Mouse (Mus musculus) left cerebral cortex, adult 2 months (tissue): ENCODE data around the gene Rbfox1. TPM values are rescaled to one million over a fixed set of nuclear protein-coding genes. Genes with fewer than 3 reads are reported as not detected.

ENCODE experiments used
- DNase-seq, 2 experiments: peaks; one replicate each; pipeline ENCODE4 v3.0.0; 2021 to 2022; ENCODE audit warnings: low spot score in 2 of 2, mixed read lengths in 1 of 2; ENCODE audit errors: extremely low spot score in 1 of 2
- H3K27ac ChIP-seq: fragments of 200-600 bp; 2 replicates; pipeline ENCODE4 v1.8.1; 2022
- H3K4me3 ChIP-seq: fragments of 200-600 bp; 2 replicates; pipeline ENCODE4 v1.8.1; 2022
- CTCF ChIP-seq: fragments of 200-600 bp; IDR thresholded peaks from 2 replicates; pipeline ENCODE4 v1.8.1; 2022; ENCODE audit warnings: antibody characterized with exemption, mild to moderate bottlenecking, moderate library complexity
- intact Hi-C: fragments of 180-260 bp; cut with DNase I; formaldehyde crosslinking; loops from one replicate; pipeline ENCODE4 v1.15.1; 2025
- total RNA-seq, 2 experiments: library from RNA; stranded (reverse); gene quantifications; 2 replicates each; pipeline ENCODE4 v1.2.3; 2021

The Rbfox1 gene
- total RNA-seq, 2 experiments from 2014 or later, result 330 to 336 TPM

DNA sequence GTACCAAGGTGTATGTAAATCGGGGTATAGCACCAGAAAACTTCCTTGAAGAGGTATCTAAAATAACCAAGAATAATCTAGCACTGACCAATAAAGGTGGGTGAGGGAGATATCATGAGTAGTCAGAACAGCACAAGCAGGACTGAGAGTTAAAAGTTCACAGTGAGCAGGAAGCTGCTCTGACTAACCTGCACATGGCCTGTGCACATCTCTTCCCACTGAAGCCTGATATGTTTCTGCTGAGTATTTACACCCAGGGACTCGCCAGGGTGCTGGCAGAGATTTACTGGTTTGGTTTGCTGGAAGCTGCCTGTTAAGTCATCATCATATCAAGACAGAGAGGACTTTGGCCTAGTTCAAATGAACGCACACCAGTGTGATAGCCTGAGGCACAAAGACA lies 1357.3 kb downstream of the Rbfox1 start:
- no peak overlapping the region for H3K4me3 ChIP-seq
- no peak overlapping the region for H3K27ac ChIP-seq
- no peak for DNase-seq
- intact Hi-C loops, result no loop called here
- no peak for TF ChIP-seq CTCF

DNA sequence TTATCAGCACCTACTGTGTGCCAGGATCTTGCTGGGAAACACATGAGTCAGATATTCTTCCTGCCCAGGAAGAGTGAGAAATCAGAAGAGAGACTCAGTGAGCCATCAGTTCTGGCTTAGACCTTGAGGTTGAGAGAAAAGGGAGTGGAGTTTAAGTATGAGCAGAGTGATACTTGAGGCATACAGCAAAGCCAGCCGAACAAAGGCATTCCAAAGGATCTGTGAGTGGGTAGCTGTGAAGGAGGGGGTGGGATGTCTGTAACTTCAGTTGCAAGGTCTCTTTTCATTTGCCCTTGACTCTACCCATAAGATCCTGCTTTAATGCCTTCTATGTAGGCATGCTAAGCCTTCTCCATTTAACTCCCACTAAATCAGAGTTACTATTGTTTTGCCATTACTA lies 1359.2 kb downstream of the Rbfox1 start:
- TF ChIP-seq CTCF, result no peak
- no peak for DNase-seq
- no peak overlapping the region for H3K4me3 ChIP-seq
- intact Hi-C loops, result no loop called here
- H3K27ac ChIP-seq, result no peak overlapping the region

DNA sequence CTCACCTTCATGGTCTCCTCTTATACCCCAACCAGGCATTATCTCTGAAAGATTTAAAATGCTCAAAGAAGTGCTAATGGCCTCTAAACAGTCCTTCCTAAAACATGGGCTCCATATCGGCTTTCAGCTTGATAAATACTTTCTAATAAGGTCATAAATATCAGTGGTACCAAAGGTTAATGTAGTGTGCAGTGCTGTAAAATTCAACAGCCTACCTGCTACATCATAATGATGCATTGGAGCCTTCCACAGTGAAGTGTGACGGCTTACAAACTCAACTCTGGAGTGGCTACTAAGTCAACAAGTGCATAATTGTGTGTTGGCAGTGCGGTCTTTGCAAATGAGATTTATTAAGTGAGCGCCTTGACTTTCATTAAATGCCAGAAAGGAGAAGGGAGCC lies 1366.5 kb downstream of the Rbfox1 start:
- H3K4me3 ChIP-seq, result no peak overlapping the region
- TF ChIP-seq CTCF, result no peak
- no peak for DNase-seq
- H3K27ac ChIP-seq, result no peak overlapping the region
- intact Hi-C loops, result no loop called here

DNA sequence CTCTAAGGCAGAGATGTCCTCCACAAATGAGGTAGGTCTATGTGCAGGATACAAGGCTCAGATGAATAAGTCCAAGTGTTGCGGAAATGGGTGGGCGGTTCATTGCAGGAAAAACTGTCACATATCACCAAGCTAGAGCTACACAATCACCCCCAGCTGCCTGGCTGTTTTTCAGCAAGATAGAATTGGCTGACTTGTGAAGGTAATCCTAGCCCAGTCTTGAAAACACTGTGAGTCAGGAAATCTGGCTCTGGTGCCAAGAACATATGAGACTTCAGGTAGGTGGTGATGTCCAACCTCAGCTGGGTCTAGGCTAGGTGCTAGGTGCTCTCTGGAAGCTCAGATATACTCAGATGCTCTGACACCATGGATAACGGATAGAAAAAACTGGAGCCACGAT lies 1372.2 kb downstream of the Rbfox1 start:
- Histone ChIP-seq H3K4me3 (no peak overlapping the region), H3K27ac (no peak overlapping the region)
- peak; percentile 34 to 47 for DNase-seq
- intact Hi-C loops, result no loop called here
- no peak for TF ChIP-seq CTCF

DNA sequence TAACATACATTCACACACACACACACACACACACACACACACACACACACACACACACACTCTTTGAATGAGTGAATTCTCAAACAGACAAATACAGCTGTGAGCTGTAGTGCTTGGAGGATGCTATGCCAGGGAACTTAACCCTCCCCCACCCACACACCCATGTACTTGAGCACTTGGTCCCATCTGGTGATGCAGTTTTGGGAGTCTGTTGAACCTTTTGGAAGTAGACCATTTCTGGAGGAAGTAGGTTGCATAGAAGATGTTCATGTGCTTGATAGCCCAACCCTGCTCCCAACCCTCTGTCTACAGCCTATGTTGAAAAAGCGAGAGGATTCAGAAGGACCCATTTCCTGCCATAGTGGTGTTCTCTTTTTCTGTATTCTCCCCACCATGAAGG lies 1378.1 kb downstream of the Rbfox1 start:
- Histone ChIP-seq H3K27ac (no peak overlapping the region), H3K4me3 (no peak overlapping the region)
- intact Hi-C loops, result no loop called here
- no peak for DNase-seq
- no peak for TF ChIP-seq CTCF

DNA sequence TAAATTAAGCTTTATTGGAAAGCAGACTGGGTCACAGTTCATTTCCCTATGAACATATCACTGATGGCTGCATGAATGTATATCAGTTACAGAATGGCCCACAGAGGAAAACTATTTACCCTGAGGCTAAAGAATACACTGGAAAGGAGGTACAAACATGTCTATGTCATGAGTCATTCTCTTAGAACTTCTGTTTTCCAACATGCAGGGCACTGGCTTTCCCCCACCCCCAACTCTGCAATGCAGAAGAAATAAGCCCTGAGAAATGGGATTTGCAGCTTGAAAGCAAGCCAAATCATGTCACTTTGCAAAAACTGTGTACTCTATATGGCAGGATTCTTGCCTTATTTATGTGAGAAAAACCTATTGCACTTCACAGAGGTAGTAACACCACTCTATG lies 1380.6 kb downstream of the Rbfox1 start:
- no peak for DNase-seq
- TF ChIP-seq CTCF, result no peak
- intact Hi-C loops, result no loop called here
- H3K27ac ChIP-seq, result no peak overlapping the region; the same call in 1 of the 2 replicates
- no peak overlapping the region for H3K4me3 ChIP-seq

DNA sequence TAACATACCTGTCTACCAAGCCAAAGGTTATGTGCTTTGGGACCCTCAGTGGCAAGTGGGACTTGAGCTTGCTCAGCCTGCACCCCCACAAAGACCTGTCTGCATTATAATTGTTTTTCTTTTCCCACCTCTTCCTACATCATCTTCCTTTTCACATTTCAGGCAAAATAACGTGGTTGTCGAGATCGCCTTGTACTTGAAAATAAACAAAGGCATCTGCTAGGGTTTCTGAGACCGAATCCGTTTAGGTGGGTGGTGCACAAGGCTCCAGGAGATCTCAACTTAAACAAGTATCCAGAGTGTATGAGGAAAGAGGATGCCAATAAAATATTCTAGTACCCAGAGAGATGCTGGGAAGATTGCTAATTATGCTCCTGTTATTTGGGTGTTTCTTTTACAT lies 1390.3 kb downstream of the Rbfox1 start:
- intact Hi-C loops, result loop anchor here (5.0 to 10.0 kb wide), 2 partner anchors 118 to 221 kb away; no protein-coding TSS in a partner anchor
- TF ChIP-seq CTCF, result no peak
- Histone ChIP-seq H3K4me3 (no peak overlapping the region), H3K27ac (no peak overlapping the region)
- DNase-seq, result no peak

DNA sequence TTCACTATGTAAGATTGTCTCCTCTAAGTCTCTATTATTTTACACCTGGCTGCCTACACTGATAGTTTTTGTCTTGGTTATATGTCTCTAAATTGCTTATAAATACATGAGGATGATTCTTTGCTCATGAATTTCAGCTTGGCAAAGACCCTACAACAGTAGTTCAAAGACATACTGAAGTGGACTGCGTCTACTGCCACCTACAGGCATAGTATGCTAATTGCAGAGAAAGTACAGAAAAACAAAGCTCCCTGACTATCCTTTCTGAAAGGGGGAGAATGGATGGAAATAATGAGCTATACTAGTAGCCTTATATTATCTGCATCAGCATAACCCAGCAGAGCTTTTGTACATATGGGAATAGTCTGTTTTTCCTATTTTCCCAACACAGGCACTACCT lies 1390.7 kb downstream of the Rbfox1 start:
- H3K27ac ChIP-seq, result no peak overlapping the region
- intact Hi-C loops, result loop anchor here (5.0 to 10.0 kb wide), 2 partner anchors 119 to 221 kb away; no protein-coding TSS in a partner anchor
- no peak overlapping the region for H3K4me3 ChIP-seq
- TF ChIP-seq CTCF, result peak; percentile 72
- DNase-seq, result no peak

DNA sequence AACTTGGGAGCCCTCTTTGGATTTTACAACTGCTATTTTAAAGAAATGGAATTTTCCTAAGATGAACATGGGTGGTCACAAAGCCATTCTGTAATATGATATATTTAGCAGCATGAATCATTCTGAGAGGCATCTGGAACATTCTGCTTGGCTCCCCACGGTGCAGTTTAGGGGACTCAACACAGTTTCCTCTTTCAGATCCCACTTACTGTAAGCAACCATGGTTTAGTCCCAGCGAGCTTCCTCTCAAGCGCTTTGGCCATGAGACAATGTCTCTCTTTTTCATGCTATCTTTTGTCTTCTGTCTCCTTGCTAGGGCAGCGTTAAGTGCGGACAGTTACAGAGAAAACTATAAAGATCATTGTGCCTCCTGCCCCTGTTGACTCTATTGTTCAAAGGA lies 1394.4 kb downstream of the Rbfox1 start:
- intact Hi-C loops, result loop anchor here (5.0 to 10.0 kb wide), 2 partner anchors 122 to 225 kb away; no protein-coding TSS in a partner anchor
- no peak for TF ChIP-seq CTCF
- Histone ChIP-seq H3K27ac (peak overlapping the region; percentile 61), H3K4me3 (no peak overlapping the region)
- peak in 1 of 2 experiments; percentile 22 for DNase-seq

DNA sequence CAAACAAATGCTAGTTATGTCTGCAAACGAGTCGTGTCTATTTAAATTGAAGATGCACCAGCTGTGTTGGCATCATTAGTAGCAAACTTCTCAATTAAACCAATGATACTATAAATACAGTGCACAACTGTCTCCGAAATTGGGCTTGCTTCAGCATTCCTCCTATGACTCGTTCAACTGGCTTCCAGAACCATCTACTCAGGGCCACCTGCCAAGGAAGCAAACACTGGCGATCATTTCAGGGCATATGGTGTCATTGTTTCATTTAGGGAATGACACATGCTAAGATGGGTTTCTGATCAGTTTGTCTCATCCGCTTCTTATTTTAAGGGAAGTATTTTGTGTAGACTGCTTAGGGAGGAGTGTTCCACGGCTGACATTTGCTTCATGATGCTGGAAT lies 1397.1 kb downstream of the Rbfox1 start:
- intact Hi-C loops, result no loop called here

DNA sequence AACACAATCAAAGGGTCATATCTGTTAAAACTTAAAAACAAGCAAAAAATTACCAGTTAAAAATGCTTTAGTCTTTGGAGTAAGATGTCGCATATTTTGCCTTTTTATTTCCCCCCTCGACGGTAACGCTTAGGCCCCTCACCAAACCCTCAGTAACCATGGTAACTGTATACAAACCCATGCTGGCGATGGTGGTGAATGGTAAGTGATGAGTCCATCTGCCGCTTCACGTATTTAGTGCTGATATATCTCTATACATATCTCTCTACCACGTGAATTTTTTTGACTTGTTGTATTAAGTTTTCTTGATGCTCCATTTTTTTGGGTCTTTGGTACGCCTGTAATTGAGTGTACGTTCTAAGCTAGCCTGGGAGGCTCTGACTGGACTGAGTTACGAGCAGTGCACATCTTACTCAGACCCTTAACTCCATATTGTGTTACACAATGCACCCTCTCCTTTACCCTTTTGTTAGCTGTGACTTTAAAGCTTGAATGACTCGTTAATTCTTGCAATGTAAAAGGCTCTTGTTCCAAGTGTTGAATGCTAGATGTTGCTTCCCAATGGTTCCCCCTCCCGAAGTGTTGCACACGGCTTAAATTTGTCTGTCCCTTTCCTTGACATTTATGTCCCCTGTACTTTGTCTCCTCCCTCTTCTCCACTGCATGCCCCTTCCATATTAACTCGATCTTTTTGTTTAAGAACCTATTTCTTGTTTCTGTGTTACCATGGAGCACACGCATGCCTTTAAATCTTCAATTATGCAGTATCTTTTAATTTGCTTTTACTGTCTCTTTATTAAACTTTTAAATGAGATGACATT lies 1408.0 kb downstream of the Rbfox1 start:
- intact Hi-C loops, result no loop called here
- no peak for TF ChIP-seq CTCF
- no peak for DNase-seq
- H3K4me3 ChIP-seq, result no peak overlapping the region
- no peak overlapping the region for H3K27ac ChIP-seq

More for the DNA sequence above, 1397.1 kb downstream of the Rbfox1 start:
- no peak for TF ChIP-seq CTCF
- peak; percentile 33 to 49 for DNase-seq
- no peak overlapping the region for H3K4me3 ChIP-seq
- peak overlapping the region; percentile 38; the same call in 1 of the 2 replicates for H3K27ac ChIP-seq

DNA sequence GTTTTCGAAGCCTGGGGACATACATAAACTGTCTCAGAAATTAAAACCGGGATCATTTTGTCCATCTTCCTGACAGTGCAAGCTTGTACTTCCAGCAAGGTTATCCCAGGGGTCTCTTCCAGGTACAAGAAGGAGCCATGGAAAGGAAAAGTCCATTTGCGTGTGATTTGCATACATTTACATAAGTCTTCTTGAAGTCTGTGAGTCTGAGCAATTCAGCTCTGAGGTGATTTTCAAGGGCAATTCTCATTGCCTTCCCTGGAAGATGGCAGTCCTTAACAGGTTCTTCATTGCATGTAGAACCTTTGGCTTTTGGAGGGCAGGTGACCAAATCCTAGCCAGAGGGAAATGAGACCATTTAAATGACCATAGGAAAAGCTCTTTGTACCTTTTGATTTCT lies 1417.3 kb downstream of the Rbfox1 start:
- Histone ChIP-seq H3K4me3 (no peak overlapping the region), H3K27ac (no peak overlapping the region)
- TF ChIP-seq CTCF, result no peak
- no peak for DNase-seq
- intact Hi-C loops, result no loop called here

DNA sequence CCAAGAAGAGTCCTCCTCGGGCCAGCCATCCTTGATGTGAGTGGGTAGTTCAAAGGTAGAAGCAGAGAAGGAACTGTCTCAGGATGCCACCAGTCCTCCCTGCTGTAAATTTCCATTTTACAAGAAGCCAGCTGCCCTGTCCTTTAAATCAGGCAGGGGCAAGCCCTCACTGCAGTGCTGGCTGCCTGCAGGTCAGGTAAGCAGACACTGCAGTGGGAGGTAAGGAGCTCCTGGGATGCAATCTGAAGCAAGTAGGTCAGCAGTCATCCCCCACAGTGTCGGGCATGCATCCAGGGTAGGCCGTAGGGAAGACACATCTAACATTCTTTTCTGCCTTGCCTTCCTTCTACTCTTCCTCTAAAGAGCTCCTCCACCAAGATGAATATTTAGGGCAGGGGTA lies 1444.0 kb downstream of the Rbfox1 start:
- DNase-seq, result no peak
- H3K27ac ChIP-seq, result no peak overlapping the region
- no peak overlapping the region for H3K4me3 ChIP-seq
- no peak for TF ChIP-seq CTCF
- intact Hi-C loops, result no loop called here
